Mouse (Mus musculus) hindlimb bud, embryonic 11.5 days (tissue): ENCODE measurements at regions not wholly inside any gene's neighbourhood (a gene's known extent, or its start where the extent isn't known, plus 50 kb on each side); places are given as distances from the start of the nearest gene placed in this dataset.
"Not testable (repeated sequence)": the region's sequence is repeated elsewhere in the genome, so short reads cannot be mapped to it uniquely, and the experiment has no call there.

Source experiments
- DNase-seq: peaks from one replicate; pipeline ENCODE4 v3.0.0-alpha.2; 2012; ENCODE audit warnings: low read depth, low spot score; ENCODE audit errors: extremely low spot score

DNA sequence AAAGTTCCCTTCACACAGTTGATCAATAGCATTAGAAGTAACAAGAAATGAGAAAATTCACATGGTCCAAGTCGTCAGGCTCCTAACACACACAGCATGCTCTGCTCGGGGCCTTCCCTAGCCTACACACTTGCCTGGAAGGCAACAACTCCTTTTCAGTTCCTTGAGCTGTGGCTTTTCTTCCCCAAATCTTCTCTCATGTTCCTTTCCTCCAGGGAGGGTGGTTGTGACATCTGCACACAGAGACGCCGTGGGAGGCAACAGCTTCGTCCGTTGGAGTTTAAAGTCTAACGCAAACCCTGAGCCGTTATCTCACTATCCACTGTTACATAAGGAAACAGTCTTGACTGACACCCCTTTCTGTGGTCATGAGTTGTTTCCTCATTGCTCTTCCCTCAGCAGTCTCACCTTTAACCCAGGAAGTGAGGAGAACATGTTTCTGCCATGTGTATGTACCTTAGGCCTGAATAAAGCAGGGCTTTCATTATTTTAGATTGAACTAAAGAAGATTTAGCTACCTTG lies 88.4 kb upstream of the Tbl1xr1 start:
- no peak for DNase-seq

DNA sequence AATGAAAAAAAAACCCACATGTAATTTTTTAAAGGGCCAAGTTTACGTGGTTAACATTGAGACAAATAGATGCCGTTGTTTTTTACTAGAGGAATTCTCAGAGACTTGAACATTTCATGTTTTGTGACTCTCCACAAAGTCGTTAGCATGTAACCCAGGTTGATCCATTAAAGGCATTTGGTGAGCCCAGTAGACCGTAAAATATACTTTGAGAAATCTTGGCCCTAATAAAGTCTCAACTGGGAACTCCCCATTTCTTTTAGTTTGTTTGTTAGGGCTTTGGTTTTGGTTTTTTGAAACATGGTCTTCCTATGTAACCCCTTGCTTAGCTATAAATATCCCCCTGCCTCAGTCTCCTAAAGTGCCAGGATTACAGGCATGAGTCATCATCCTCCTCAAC lies 85.9 kb upstream of the Tbl1xr1 start:
- no peak for DNase-seq

DNA sequence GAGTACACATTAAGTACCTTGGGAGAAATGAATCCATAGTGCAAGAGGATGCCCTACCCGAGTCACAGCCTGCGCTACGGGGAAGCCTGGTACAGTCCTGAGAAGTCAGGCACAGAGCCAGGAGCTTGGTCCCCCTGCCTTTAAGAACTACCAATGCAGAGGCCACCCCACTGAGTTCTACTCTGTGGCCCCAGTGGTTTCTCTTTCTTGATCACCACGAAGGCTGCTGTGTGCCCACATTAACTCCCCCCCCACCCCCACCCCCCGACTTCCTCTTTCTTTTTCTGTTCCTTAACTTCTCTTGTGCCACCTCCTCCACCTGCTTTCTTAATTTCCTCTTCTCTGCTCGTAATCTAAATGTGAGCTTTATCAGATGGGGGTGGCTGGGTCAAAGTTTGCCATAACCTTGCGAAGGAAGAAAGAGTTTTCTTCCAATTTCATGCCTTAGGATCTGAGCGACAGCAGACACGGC lies 84.7 kb upstream of the Tbl1xr1 start:
- no peak for DNase-seq

- no peak for DNase-seq
These were observed 84.2 kb upstream of the Tbl1xr1 start for GRCm38 (mm10) chr3:21992203-21992602.

- DNase-seq, result no peak
These were observed 82.5 kb upstream of the Tbl1xr1 start for GRCm38 (mm10) chr3:21993961-21994360.

GRCm38 (mm10) chr3:21995566-21996391 lies 80.7 kb upstream of the Tbl1xr1 start:
- DNase-seq, result no peak

- no peak for DNase-seq
These were observed 79.1 kb upstream of the Tbl1xr1 start for GRCm38 (mm10) chr3:21997387-21997786.

GRCm38 (mm10) chr3:22005456-22005855 lies 71.0 kb upstream of the Tbl1xr1 start:
- no peak for DNase-seq

DNA sequence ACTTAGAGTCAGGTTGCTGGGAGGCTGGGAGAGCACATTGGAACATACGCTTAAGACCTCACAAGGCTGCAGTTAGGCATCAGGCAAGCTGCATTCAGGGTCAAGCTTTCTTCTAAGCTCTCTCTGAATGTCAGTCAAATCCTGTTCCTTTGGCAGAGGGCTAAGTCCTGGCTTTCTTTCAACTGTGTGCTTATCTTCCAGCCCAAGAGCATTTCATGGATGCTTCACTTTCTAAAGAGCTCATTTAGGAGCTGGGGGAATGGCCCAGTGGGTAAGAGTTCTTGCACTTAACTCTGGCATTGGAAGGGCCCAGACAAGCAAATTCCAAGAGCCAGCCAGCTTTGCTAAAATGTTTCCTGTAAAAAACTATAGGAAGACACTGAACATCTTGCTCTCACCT lies 70.3 kb upstream of the Tbl1xr1 start:
- no peak for DNase-seq

DNA sequence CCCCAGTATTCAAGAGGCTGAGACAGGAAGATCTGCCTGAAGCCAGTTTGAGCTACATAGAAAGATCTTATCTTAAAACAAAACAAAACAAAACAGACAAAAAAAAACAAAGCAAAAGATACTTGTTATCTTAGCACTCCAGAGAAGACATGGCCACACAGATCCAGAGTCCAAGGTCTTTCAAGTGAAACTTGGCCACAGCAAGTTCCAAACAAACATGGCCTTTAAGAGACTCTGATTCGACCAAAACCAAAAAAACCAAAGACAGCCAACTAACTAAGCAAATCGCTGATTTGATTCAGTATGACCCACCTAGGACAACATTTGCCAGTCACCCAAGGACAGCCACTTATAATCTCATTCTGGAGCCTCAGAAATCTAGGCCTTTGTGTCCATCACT lies 69.8 kb upstream of the Tbl1xr1 start:
- no peak for DNase-seq

GRCm38 (mm10) chr3:22007736-22008135 lies 68.7 kb upstream of the Tbl1xr1 start:
- no peak for DNase-seq

DNA sequence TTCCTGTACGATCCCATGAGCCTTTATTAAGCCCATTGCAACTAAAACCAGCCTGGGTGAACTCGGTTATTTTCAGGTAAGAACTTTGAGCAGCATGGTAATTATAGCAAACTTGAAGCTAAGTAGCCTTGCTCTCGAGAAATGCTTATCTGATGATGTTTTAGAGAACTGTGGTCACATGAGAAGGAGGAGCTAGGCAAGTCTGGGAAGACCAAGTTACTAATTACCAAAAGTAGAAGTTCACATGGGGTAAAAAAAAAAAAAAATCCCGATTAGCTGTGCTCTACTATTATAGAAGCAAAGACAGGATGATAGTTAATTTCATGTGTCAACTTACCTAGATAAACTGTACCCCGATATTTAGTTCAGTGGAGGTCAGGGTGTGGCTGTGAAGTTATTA lies 68.0 kb upstream of the Tbl1xr1 start:
- no peak for DNase-seq

DNA sequence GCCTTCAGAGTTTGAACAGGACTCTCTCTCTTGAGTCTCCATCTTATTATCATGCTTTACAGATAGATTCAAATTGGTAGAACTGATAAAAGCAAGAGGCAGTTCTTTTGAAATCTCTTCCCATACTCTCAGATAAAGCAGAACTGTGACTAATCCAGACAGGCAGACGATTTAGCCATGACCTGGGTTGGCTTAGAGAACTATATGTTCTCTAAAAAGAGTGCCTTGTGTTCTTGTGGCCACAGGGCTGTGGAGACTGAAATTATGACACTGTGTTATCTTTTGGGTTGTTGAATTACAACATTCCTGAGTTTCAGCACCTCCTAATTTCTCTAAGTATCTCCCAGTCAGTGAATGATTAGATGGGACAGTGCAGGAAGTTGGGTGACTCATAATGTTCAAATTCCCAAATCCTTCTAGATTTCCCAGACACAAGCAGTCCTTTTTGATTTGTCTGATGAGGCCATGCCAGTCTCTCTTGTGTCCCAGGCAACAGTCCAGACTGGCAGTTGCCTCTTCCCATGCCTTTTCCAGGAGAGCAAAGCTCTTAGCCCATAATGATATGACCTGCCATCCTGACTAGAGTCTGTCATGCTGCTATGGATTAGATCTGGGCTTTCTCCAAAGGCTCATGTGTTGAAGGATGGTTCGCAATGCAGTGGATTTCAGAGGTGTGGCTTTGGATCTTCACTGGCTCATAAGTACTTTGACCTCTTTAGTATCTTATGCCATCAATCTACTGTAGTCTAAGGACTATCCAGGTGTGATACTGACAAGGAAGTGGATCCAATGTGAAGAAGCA lies 66.4 kb upstream of the Tbl1xr1 start:
- no peak for DNase-seq

DNA sequence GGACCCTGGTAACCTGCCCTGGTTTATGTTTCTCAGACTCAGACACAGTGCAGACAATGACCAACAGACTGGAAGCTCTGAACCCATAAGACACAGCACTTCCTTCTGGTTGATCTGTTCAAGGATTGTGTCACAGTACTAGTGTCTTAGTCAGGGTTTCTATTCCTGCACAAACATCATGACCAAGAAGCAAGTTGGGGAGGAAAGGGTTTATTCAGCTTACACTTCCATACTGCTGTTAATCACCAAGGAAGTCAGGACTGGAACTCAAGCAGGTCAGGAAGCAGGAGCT lies 65.8 kb upstream of the Tbl1xr1 start:
- DNase-seq, result not testable (repeated sequence)

- DNase-seq, result no peak
These were observed 55.0 kb upstream of the Tbl1xr1 start for GRCm38 (mm10) chr3:22021360-22021935.

- no peak for DNase-seq
These were observed 54.0 kb upstream of the Tbl1xr1 start for GRCm38 (mm10) chr3:22022418-22022817.

DNA sequence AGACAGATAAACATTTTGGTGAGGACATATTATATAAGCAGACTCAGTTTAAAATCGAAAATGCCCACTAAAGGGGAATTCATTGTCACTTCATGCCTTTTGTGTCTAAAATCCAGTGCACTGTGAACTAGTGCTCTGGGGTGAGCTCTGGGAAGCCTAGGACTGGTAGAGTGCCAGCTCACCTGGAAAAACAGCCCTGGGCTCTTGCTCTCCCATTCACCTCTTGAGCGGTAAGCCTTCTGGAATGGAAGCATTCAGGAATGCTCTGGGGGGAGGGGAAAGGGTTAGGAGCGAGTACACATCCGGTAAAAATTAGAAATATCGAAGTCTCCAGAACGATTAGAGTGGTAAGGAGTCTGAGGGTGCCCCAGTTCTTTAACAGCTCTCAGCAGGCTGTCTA lies 53.4 kb upstream of the Tbl1xr1 start:
- no peak for DNase-seq

- no peak for DNase-seq
These were observed 52.9 kb upstream of the Tbl1xr1 start for GRCm38 (mm10) chr3:22023551-22023950.

GRCm38 (mm10) chr3:22024200-22024599 lies 52.3 kb upstream of the Tbl1xr1 start:
- no peak for DNase-seq

- DNase-seq, result no peak
These were observed 51.3 kb upstream of the Tbl1xr1 start for GRCm38 (mm10) chr3:22025119-22025518.

GRCm38 (mm10) chr3:22025615-22026014 lies 50.8 kb upstream of the Tbl1xr1 start:
- DNase-seq, result no peak
